Mouse (Mus musculus) brain, embryonic 18.5 days (tissue): ENCODE results near the gene Ifih1.

ENCODE experiments used
- DNase-seq: peaks from one replicate; pipeline ENCODE4 v3.0.0-alpha.2; 2012; ENCODE audit warnings: low read depth, low spot score

The Ifih1 gene

GRCm38 (mm10) chr2:62549659-62550058 lies 96.4 kb downstream of the Ifih1 start:
- DNase-seq: no peak

DNA sequence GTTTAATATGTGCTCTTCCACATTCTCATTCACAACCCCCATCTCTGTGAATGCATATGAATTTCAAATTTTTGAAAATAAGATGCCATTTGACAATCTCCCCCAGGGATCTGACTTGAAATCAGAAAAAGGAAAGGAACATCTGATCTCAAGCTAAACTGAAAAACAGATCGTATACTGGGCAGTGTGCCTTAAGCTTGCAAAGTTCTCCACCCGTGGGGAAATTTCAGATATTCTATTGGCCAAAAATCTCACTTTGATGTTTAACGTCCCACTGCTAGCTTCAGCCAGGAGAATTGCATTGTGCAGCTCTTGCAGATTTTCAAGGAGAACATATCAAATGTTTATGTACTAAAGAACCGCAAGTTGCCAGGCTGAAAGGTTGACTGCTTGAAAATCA lies 96.9 kb downstream of the Ifih1 start:
- peak; percentile 18 for DNase-seq

- DNase-seq: peak; percentile 20
Observed at GRCm38 (mm10) chr2:62548104-62548503, 98.0 kb downstream of the Ifih1 start.
